Mouse (Mus musculus) central nervous system, embryonic 14 days (tissue): ENCODE measurements around the gene Meis1. TPM values are rescaled to one million over a fixed set of nuclear protein-coding genes. Genes with fewer than 3 reads are reported as not detected.

ENCODE experiments used
- polyA plus RNA-seq: library from polyadenylated mRNA; depleted of rRNA; stranded (reverse); fragments of >200 nt; gene quantifications from 2 replicates; pipeline ENCODE4 v1.2.3, GENCODE M21; 2012; rRNA removed

The Meis1 gene
- polyA plus RNA-seq, result 40.5 and 63.9 TPM in 2 replicates

DNA sequence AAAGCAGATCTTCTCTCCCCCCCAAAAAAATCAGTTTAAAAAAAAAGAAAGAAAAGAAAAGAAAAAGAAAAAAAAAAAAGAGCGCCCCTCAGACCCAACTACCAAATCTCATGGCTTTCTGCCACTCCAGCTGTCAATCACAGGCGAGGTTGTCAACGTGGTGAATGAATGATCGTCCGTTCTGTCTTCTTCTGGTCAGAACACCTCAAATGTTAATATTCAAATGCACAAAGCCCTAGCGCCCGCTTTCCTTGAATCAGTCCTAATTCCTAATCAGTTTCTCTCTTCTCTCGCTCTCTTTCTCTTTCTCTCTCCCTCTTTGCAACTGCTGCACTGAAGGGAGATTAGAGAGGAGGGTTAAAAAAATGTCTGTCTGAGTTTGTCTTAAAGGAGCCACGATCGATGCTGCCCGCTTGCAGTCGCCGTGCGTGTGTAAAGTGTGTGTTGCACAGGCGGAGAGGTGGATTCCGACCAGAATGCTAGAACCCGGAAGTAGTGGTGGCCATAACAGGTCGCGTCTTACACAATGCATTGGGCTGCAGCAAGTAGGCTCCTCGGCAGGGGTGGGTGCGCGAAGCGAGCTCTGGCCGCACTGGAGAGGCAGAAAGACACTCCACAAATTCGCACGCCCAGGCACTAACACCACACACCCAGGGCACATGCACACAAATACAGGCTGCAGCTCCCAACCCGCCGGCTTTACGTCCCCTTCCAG lies at the start of gene Meis1:
Gene Meis1, minus strand, starts transcription at position 497 of the 715 bp plus-strand sequence.

